Mouse (Mus musculus) neutrophil, adult 5-6 weeks (primary cell): ENCODE data around the gene Fuk. TPM values are rescaled to one million over a fixed set of nuclear protein-coding genes. Genes with fewer than 3 reads are reported as not detected.

Experiments used
- ATAC-seq: fragments of 151-379, 151-347 bp; 2 replicates; pipeline ENCODE4 v1.8.0; 2017; ENCODE audit warnings: mild to moderate bottlenecking, moderate TSS enrichment; ENCODE audit not compliant: insufficient number of reproducible peaks, poor library complexity, low FRiP score, severe bottlenecking; ENCODE audit errors: extremely low read depth
- total RNA-seq: library from RNA; stranded (forward); fragments of 200-1000 nt; gene quantifications from 2 replicates; pipeline ENCODE4 v1.2.3, GENCODE M21; 2017

The Fuk gene
- total RNA-seq, 1 experiment from 2014 or later, result 9.8 TPM

DNA sequence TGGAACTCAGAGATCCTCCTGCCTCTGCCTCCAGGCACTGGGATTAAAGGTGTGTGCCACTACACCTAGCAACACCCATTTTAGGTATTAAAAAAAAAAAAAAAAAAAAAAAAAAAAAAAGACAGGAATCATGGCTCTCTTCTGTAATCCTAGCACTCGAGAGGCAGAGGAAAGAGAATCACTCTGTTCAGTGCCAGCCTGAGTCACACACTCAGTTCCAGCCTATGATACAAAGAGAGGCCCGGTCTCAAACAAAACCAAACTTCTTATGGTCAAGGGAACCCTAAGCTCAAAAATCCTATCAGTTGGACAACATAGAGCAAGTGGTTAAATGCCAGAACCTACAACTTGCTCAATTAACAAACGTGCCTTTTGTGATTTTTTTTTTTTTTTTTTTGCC is 57.3 kb downstream of the Fuk start:
- no peak for ATAC-seq

DNA sequence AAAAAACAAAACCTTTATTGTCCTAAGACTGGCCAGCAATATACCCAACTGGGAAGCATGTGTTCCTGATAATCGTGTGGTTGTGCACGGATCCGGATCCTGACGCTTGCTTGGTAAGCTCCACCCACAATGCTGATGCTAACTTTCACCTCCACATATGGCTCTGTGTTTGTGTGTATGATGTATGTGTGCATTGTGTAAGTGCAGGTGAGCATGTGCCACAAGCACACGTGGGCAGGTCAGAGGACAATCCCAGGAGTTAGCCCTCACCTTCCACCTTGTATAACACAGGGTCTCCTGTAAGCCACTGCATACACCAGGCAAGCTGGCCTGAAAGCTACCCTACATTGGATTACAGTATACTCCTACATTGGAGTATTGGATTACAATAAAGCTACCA is 59.1 kb downstream of the Fuk start:
- no peak for ATAC-seq

- ATAC-seq, result no peak
Observed at GRCm38 (mm10) chr8:110842012-110842574, 60.2 kb downstream of the Fuk start.

Other genes with a start within 250 kb of the Fuk start
- gene Mtss1l, start 181.0 kb downstream of the Fuk start, total RNA-seq, result 0.70 and 0.86 TPM in 2 replicates
- not detected in 2 replicates for gene Il34, start 96.6 kb downstream of the Fuk start, total RNA-seq
- gene Cog4, start 55.9 kb downstream of the Fuk start, total RNA-seq, result 53.1 and 57.5 TPM in 2 replicates
- gene Sf3b3, start 55.7 kb downstream of the Fuk start, total RNA-seq, result 109 and 110 TPM in 2 replicates
- 3.1 and 6.3 TPM in 2 replicates for gene St3gal2, start 17.4 kb upstream of the Fuk start, total RNA-seq
- 21.4 and 21.6 TPM in 2 replicates for gene Ddx19a, start 95.3 kb upstream of the Fuk start, total RNA-seq
- gene Ddx19b, start 129.3 kb upstream of the Fuk start, total RNA-seq, result 10.5 and 11.5 TPM in 2 replicates
- 19.9 and 25.2 TPM in 2 replicates for gene Aars, start 130.7 kb upstream of the Fuk start, total RNA-seq
- gene Exosc6, start 153.9 kb upstream of the Fuk start, total RNA-seq, result 9.5 and 9.8 TPM in 2 replicates
- gene Clec18a, start 189.9 kb upstream of the Fuk start, total RNA-seq, result not detected in 2 replicates
- gene Pdpr, start 192.1 kb upstream of the Fuk start, total RNA-seq, result 21.0 and 23.5 TPM in 2 replicates